Mouse (Mus musculus) C2C12 (cell line): ENCODE data around the gene Gstm7. TPM values are rescaled to one million over a fixed set of nuclear protein-coding genes. Genes with fewer than 3 reads are reported as not detected.
"Not testable (repeated sequence)": the region's sequence is repeated elsewhere in the genome, so short reads cannot be mapped to it uniquely, and the experiment has no call there.

Experiments
- H3K27me3 ChIP-seq: one replicate; pipeline ENCODE4 v1.6.1; 2011; ENCODE audit not compliant: control insufficient read depth, insufficient read depth, insufficient read length
- H3K36me3 ChIP-seq: one replicate; pipeline ENCODE4 v1.6.1; 2011; ENCODE audit not compliant: control insufficient read depth, insufficient read depth
- H3K4me3 ChIP-seq: one replicate; pipeline ENCODE4 v1.5.1; 2011; ENCODE audit warnings: mild to moderate bottlenecking, control low read depth; ENCODE audit not compliant: poor library complexity, insufficient read depth, severe bottlenecking
- H3K79me2 ChIP-seq: one replicate; pipeline ENCODE4 v1.6.1; 2011; ENCODE audit not compliant: control insufficient read depth, insufficient read depth
- H3K79me3 ChIP-seq: one replicate; pipeline ENCODE4 v1.6.1; 2011; ENCODE audit warnings: low read depth, control low read depth
- H3ac ChIP-seq: one replicate; pipeline ENCODE3; 2011; ENCODE audit warnings: low read depth; ENCODE audit not compliant: control insufficient read depth, insufficient read length
- CEBPB ChIP-seq: IDR thresholded peaks from one replicate; pipeline ENCODE4 v1.6.1; 2011; ENCODE audit warnings: low read depth, mild to moderate bottlenecking, control low read depth, moderate library complexity
- CTCF ChIP-seq: IDR thresholded peaks from one replicate; pipeline ENCODE4 v1.5.1; 2011; ENCODE audit not compliant: control insufficient read depth, insufficient read depth, insufficient read length
- FOSL1 ChIP-seq: IDR thresholded peaks from one replicate; pipeline ENCODE4 v1.8.0; 2011; ENCODE audit warnings: mild to moderate bottlenecking, low read length; ENCODE audit not compliant: poor library complexity, insufficient read depth, severe bottlenecking
- MAX ChIP-seq: IDR thresholded peaks from one replicate; pipeline ENCODE4 v1.6.1; 2011; ENCODE audit warnings: mild to moderate bottlenecking, control low read depth
- MYOD1 ChIP-seq: IDR thresholded peaks from one replicate; pipeline ENCODE4 v1.6.1; 2011; ENCODE audit warnings: low read depth; ENCODE audit not compliant: control insufficient read depth, insufficient read length
- MYOG ChIP-seq: IDR thresholded peaks from one replicate; pipeline ENCODE4 v1.6.1; 2011; ENCODE audit not compliant: control insufficient read depth, insufficient read length; ENCODE audit errors: extremely low read depth
- USF1 ChIP-seq: IDR thresholded peaks from one replicate; pipeline ENCODE4 v1.6.1; 2011; ENCODE audit warnings: low read depth, mild to moderate bottlenecking, control low read depth, moderate library complexity
- polyA plus RNA-seq: library from polyadenylated mRNA; unstranded; fragments of >200 nt; fragmentation: generic; extraction: Trizol; gene quantifications from one replicate; pipeline ENCODE4 v1.2.1, GENCODE M21; 2012; ENCODE audit warnings: missing spikeins

Gstm7 gene
- polyA plus RNA-seq, 1 experiment = 0.21 TPM

DNA sequence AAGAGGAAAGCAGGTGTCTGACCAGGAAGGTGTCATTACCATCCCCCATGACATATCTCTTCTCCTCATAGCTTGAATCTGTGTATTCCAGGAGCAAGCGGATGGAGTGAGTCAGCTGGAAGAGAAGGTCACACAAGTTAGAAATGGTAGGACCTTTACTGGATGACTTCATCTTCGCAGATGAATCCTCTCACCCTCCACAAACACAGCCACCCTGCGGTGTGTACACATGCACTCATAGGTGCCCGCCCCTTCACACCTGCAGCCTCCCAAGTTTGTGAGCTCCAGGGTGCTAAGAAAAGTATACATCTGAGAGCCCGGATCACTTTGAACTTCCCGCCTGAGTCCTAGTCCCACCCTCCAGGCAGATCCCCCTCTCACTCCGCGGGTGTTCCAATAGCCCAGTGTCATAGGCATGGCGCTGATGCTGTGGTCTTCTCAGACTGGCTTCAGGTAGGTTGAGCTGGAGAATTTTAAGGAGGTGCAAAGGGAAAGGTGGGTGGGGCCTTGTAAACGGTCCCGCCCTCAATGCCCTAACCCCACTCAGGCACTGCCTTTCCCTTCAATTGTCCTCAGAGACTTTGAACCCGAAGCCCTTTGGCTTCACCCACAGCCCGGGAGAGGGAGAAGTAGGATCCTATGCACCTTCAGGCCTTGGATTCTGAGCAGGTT lies 37.2 kb upstream of the Gstm7 start, which contains the start of gene Gstm3:
Gstm3 (minus strand) TSS at position 560 of the 672 bp plus-strand sequence.
- H3K79me3 ChIP-seq = no peaks in the 10 kb centered on the region
- peaks cover 41% of the 10 kb centered on the region for H3K27me3 ChIP-seq
- no peak within 1 kb of the TSS for H3K4me3 ChIP-seq
- H3ac ChIP-seq = no peak within 1 kb of the TSS
- H3K79me2 ChIP-seq = no peaks in the 10 kb centered on the region
- no peak for TF ChIP-seq FOSL1
- TF ChIP-seq CTCF = no peak
- no peak for TF ChIP-seq USF1
- no peak for TF ChIP-seq CEBPB
- no peak for TF ChIP-seq MYOD1
- TF ChIP-seq MYOG = no peak
- no peak for TF ChIP-seq MAX
- H3K36me3 ChIP-seq = no peaks in the 10 kb centered on the region

DNA sequence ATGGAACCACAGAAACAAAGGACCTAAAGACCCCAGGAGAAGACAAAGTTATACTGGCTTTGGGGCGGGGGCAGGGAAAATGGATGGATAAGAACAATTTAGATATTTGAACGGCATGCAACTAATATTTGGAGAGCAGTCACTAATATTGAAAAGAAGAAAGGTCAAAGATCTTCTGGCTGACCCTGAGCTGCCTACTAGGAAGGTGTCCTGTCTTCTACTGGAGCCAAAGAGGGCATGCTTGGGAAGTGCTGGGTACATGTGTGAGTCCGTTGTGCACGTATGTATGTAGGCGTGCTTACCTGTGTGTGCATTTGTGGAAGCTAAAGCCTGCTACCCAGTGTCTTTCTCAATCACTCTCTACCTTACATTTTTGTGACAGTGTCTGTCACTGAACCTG lies 35.0 kb upstream of the Gstm7 start:
- Histone ChIP-seq H3K27me3 (peaks cover 21% of the 10 kb centered on the region), H3K79me3 (no peaks in the 10 kb centered on the region), H3K4me3 (no peak overlapping the region), H3K36me3 (no peaks in the 10 kb centered on the region), H3ac (no peak overlapping the region), H3K79me2 (no peaks in the 10 kb centered on the region)
- TF ChIP-seq MAX (no peak), MYOG (no peak), CEBPB (no peak), CTCF (no peak), FOSL1 (no peak), MYOD1 (no peak), USF1 (no peak)

DNA sequence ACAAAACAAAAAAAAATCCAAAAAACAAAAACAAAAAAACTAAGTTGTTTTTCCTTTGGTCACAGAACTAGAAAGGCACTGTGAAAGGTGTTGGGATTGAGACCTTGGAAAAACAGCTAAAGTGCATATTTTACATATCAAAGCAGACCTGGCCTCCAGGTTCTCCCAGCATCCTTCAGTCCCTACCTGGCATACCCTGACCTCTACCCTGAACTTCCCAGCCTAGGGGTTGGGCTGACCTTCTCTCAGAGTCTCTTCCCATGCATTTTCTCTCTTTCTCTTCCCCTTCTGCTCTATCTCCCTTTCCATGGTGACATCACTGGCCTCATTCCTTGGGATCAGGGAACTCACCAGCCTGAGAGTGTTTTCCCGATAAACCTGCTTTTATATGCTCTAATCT lies 34.0 kb upstream of the Gstm7 start:
- H3K79me3 ChIP-seq = no peaks in the 10 kb centered on the region
- H3K4me3 ChIP-seq = no peak overlapping the region
- H3K79me2 ChIP-seq = no peaks in the 10 kb centered on the region
- H3K36me3 ChIP-seq = no peaks in the 10 kb centered on the region
- no peak for TF ChIP-seq CEBPB
- no peak for TF ChIP-seq MYOG
- no peak for TF ChIP-seq USF1
- no peak for TF ChIP-seq CTCF
- no peak for TF ChIP-seq MAX
- TF ChIP-seq FOSL1 = no peak
- TF ChIP-seq MYOD1 = no peak
- H3ac ChIP-seq = no peak overlapping the region
- H3K27me3 ChIP-seq = peaks cover 18% of the 10 kb centered on the region

DNA sequence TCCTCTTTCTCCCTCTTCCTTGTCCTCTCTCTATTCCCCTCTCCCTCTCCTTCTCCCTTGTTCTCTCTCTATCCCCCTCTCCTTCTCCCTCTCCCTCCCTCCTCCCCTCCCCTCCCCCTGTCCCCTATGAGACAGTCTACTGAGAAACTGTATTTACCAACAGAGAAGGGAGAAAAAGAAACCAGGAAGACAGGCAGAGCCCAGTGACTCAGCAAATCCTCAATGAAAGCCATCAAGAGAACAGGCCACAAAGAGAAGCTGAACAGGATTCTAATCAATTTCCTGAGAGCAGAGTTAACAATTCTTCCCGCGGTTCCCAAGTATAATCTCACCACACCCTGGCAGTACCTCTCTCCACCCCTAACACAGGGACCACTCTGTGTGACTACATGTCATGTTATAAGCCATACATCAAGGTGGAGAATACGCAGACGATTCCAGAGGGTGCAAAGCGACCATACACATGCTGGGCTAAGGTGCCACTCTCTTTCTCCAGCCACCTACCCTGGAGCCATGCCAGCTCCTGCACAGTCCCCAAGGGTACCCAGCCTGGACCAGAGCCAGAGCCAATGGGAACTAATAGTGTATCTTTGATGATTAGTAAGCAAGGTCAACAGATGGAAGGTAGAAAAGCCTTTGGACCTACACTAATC lies 33.2 kb upstream of the Gstm7 start:
- Histone ChIP-seq H3K27me3 (peaks cover 19% of the 10 kb centered on the region), H3K4me3 (no peak overlapping the region), H3K79me2 (no peaks in the 10 kb centered on the region), H3K79me3 (no peaks in the 10 kb centered on the region), H3ac (no peak overlapping the region), H3K36me3 (no peaks in the 10 kb centered on the region)
- no peak for TF ChIP-seq CTCF

DNA sequence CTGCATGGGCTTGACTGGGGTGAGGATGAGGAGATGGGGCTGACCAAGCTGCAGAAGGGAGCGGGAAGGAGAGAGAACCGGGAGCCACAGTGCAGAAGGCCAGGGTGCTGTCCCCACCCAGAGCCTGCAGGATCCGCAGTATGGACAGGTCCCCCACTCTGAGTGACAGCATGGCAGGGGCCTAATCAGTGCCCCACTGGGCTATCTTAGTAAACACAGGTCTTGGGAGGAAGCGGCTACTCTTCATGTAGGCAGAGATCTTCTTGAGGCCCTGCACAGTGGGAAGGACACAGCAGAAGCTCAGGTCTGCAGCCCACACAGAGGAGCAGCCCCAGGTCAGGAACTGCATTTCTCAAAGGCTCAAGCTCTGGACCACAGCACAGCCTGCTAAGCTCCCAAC lies 32.4 kb upstream of the Gstm7 start:
- H3K27me3 ChIP-seq = peaks cover 19% of the 10 kb centered on the region
- no peaks in the 10 kb centered on the region for H3K79me2 ChIP-seq
- TF ChIP-seq USF1 (no peak), CEBPB (no peak), MYOG (no peak), CTCF (no peak), MYOD1 (no peak), MAX (no peak), FOSL1 (no peak)

DNA sequence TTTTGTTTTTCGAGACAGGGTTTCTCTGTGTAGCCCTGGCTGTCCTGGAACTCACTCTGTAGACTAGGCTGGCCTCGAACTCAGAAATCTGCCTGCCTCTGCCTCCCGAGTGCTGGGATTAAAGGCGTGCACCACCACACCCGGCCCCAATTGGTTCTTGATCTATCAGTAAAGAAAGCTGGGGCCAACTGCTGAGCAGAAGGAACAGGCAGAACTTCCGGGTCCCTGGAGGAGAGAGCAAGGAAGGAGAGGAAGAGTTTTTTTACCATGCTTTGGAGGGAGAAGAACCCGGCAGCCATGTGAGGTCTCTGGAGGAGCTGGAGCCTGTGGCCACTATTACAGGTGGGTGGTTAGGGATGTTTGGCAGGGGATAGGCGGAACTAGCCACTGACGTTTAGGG lies 23.6 kb upstream of the Gstm7 start:
- H3ac ChIP-seq, H3K79me2 ChIP-seq, H3K79me3 ChIP-seq, H3K36me3 ChIP-seq, H3K4me3 ChIP-seq: not testable (repeated sequence)
- peaks cover 21% of the 10 kb centered on the region for H3K27me3 ChIP-seq

More for the DNA sequence above, 32.4 kb upstream of the Gstm7 start:
- Histone ChIP-seq H3K36me3 (no peaks in the 10 kb centered on the region), H3K79me3 (no peaks in the 10 kb centered on the region), H3K4me3 (no peak overlapping the region), H3ac (no peak overlapping the region)
